Mouse (Mus musculus) spleen, postnatal 4 days (tissue): ENCODE measurements around the gene Mrpl28.

Source experiments
- DNase-seq, 2 experiments: peaks; one replicate each; pipeline ENCODE4 v3.0.0; 2022; ENCODE audit warnings: low spot score in 2 of 2

The Mrpl28 gene

DNA sequence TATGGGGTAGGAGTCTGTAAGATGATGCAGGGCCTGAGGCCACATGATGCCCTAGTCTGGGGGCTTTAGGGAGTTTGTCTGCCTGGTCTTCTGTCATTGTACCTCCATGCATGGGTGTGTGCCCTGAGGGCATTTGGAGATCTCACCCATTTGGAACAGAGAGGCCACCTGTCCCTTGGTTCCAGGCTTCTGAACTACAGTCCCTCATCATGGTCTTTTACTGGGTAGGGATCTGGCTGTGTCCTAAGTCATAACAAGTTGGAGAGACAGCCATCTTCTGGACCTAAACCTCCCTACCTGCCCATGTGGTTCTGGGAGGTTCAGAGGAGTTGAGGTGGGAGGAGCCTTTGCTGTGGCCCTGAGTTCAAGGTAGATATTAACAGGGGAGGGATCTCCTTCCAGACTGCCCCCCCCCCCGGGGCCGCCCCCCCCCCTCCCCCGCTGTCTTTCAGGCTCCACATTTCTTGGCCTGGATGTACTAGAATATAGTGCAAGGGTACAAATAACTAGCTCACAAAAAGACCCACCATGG is 7.3 kb upstream of the Mrpl28 start:
- no peak for DNase-seq

DNA sequence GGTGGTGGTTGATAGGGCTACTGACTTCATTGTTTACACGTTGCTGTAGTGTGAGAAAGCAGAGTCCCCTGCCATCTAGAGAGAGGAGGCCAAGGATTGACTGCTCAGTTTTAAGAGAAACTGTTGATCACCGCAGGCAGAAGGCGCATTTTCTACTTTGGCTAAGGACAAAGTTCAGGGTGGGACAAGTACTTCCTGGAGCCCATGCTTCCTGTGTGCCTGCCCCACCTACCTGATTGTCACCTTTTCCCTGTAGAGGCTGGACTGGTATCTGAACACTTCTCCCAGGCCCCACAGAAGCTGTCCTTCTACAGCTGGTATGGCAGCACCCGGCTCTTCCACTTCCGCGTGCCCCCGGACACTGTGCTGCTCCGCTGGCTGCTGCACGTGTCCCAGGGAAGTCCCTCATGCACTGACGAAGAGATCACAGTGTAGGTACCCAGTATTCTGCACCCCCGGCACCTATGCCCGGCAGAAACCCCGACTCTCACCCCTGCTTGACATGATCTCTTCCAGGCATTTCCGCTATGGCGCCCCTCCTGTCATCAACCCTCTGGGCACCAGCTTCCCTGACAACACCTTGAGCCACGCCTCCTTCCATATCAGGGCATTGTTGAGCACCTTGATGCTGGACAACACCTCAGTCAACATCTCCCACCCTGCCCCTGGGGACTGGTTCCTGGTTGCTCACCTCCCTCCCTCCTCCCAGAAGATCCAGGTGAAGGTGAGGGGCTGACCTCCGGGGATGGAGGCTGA is 6.6 kb upstream of the Mrpl28 start:
- DNase-seq: no peak

DNA sequence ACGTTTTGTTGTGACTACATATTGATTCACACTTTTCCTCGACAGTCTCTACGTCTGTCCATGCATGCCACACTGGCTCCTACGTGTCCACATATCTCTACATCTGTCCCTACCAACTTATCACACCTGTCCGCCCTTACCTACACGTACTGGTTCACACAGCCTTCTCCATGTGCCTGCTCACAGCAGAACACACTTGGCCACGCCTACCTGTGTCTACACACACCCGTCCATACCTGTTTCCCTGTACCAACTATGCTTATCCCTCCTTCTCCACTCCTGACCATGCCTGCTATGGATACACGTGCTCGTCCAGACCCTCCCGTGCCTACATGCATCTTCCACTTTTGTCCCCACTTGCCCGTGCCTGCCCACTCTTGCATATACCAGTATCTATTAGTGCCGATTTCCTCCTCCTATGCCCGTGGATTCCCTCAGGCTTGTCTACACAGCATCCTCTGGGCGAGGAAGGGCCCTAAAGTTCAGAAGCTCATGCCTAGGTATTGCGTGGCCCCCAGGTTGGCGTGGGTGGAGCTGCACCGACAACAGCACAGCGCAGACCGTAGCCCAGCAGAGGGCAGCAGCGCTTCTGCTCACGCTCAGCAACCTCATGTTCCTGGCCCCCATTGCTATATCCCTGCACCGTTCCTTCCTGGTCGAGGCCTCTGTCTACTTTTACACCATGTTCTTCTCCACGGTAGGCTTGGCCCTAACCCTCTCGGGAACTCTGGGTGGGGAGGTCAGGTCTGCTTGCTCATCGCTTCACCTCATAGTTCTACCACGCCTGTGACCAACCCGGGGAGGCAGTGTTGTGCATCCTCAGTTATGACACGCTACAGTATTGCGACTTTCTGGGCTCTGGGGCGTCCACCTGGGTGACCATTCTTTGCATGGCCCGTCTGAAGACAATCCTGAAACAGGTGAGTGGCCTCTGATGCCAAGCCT is 3.3 kb upstream of the Mrpl28 start:
- peak; percentile 59 to 82 for DNase-seq

DNA sequence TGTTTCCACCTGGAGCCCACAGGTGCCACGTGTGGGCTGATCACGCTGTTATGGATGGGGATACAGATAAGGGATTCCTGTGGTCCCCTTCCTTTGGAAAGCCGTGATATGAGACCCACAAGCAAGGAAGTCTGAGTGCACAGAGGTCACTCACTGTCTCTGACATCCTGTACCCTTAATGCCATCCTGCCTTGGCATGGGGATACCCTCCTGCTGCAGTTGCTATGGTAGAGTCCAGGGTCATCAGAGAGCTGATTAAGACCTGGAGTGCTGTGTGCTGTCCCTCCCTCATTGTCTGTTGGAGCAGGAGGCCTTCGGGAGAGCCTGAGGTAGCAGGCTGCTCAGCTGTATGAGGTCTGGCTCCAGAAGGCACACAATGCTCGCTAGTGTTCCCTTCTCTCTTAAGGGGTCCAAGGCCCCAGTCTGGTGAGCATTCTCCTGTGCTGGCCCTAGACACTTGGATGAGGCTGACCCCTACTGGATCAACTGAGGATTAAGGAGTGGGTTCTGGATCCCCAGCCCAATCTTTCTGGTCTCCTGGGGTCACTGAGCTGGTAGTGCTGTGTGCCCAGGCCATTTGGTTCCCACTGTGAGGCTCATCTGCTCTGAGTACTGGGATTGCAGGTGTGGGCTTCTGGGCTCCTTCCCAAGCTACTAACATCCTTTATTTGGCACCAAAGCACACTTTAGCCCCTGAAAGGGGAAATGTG is 714 bp upstream of the Mrpl28 start:
- no peak for DNase-seq

DNA sequence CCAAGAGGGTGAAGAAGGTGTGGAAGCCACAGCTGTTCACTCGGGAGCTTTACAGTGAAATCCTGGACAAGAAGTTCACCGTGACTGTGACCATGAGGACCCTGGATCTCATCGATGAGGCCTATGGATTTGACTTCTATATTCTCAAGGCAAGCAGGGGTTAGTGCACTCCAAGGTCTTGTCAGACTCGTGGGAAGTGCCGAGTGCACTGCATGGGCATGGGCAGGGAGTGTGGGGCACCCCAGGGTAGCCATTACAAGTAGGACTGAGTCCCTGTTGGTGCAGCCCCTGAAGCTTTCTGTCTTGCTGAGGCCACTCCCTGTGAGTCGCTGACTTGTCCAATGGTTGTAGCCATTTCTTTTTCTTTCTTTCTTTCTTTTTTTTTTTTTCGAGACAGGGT is 1.3 kb downstream of the Mrpl28 start:
- peak in 1 of 2 experiments; percentile 58 for DNase-seq

DNA sequence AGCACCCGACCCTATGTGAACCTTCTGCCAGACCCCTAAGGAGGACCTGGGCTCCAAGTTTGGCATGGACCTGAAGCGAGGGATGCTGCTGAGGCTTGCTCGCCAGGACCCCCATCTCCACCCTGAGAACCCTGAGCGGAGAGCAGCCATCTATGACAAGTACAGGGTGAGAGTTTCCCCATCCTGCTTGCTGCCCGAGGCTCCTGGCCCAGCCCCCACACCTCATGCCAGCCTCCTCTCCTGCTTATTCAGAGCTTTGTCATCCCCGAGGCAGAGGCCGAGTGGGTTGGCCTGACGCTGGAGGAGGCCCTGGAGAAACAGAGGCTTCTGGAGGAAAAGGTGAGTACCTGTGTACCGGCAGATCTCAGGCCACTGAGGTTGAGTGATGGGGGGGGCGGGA is 1.9 kb downstream of the Mrpl28 start:
- DNase-seq: peak in 1 of 2 experiments; percentile 58

DNA sequence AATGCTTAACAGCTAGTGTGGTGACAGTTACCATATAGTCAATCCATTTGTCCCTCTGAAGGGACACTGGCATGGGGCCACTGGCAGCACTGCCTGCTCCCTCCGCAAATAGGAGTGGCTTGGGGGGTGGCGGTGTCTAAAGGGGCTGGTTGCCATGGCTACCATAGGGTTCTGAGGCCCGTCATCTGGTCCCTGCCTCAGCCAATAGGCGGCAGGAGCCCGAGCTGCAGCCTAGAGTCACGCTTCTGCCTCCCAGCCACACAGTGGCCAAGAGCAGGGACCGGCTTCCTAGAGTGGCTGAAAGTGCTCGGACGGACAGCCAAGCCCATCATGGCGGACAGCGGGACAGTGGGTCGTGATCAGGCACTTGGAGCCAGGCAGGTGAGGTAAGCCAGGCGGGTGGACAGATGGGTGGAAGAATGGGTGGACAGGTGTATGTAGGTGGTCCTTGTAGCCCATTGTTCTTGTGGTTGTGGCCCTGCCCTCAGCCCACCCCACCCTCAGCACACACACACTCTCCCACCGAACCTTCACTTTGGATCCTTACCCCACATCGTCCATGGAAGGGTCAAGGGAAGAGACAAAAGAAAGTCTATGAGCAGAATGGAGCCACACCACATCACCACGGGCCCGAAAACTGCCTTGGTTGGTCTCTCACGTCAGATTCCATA is 7.9 kb downstream of the Mrpl28 start:
- no peak for DNase-seq

DNA sequence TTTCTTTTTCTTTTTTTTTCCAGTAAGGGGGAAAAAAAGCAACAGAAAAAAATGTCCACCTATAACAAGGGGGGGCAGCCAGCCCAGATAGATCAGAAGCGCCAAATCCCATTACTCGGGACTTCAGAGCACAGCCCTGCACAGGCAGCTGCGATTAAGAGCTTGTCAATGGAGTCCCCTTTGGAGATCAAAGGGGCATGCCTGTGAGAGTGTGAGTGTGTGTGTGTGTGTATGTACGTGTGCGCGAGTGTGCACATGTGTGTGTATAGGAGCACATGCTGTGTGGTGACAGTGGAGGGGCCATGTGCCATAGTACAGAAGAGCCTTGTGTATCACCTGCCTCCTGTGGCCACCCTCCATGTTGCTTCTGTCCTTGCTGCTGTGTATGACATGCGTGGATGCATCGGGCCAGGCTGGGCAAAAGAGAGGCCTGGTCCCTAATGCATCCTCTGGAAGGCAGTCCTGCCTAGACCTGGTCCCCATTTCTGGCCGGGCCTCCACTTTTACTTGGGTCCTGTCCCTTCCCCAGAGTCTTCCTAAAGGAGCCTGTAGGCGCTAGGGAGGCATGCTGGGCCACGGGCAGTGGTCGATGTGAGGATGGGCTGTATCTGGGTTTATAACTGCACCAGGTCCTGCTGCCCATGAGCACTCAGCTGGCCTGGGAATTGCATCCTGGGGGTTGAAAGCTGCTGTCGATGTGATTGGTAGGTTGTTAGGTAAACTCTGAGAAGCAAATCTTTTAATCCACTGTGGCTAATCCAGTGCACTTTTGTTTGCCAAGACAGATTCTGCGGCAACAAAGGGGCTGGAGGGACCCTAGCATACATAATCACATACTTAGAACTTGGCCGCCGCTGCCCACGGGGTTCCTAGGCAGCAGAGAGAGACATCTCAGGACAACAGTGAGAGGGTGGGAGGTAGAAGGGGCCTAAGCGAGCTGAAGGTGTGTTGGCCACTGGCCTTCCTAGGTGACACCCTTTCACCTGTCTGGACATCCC is 8.9 kb downstream of the Mrpl28 start:
- DNase-seq: no peak

DNA sequence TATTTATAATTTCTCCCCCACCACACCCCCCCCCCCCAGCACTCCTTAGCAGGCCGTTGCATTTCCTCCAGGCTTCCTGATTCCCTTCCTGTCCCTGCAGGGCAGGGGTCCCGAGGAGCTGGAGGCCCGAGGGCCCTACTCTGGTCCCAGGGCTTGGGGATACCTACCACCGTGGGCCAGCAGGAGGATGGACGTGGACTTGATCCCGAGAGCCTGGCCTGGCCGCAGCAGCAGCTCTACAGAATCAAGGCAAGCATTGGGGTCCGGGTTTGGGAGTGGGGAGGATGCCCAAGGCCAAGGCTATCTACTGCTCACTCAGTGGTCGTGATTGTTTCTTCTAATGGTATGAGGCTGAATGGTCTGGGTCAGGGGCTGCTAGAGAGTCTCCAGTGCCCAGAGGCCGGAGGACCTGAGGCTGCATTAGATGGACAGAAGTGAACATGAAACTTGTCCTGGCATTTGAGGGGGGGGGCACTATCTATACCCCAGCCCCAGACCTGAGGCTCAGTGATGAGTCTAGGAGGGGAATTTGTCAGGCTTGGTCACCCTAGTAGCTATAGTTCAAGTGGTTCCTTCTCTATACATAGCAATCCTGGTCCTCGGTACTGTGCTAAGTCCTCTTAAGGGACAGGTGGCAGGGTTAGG is 13.9 kb downstream of the Mrpl28 start:
- DNase-seq: no peak

DNA sequence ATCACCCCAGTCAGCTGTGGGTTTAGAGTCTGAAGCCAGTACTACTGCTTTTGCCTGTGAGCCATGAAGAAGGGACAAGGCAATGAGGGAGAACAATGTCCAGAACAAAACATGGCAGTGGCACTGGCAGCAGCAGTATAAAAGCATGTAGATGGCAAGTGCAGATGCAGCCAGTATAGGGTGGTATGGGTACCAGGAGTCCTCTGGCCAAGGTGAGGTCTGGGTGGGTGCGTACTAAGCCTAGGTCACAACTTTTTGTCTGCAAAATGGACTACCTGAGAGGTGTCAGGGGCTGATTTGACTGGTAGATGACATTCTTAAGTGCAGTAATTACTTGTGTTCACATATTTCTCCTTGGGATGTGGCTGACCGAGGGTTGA is 14.4 kb downstream of the Mrpl28 start:
- no peak for DNase-seq

DNA sequence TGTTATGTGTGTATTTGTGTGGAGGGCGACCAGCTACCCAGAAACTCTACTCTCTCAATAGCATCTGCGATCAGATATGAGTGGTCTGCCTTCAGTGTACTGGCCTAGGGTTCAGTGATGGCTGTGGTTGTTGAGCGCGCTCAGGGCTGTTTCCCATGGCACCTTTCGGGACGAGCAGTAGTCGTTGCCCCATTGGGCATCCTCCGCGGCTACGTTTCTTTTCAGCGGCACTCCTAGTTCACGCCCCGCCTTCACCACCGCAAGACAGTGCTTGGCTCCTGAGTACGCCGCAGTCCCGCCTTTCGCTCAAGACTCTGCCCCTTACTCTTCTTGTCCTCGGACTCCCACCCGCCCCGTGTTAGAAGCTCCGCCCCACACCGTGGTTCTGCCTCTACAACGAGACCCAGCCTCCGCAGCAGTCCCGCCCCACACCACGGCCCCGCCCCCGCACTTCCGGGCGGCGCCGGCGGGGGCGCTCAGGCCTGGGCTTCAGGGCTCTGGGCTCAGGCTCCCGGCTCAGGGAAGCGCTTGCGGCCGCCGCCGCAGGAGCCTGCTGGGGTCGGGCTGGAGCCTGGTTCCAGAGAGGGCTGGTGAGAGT is 15.0 kb downstream of the Mrpl28 start, which contains the start of gene Axin1:
TSS of gene Axin1 (plus strand) at position 450 of the 598 bp plus-strand sequence.
- DNase-seq: peak; percentile 93 to 96

DNA sequence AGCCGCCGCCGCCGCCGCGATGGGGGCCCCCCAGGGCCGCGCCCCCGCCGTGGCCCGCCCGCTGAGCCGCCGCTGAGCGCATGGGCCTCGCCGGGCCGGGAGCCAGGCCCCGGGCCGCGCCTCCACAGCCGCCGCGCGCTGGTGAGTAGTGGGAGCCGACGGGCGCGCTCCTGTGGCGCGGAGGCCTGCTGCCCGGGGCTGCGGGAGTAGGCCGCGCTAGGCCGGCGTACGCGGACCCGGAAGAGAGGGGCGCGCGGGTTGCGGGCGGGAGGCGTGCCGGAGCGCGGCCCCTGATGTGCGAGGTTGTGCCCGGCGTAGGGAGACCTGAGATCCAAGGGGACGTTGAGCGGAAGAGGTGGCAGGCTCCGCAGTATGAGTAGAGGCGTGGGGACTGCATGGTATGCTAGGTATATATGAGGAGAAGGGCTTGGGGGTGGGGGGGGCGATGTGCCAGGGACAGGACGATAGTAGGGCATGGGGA is 15.6 kb downstream of the Mrpl28 start:
- DNase-seq: peak in 1 of 2 experiments; percentile 81

DNA sequence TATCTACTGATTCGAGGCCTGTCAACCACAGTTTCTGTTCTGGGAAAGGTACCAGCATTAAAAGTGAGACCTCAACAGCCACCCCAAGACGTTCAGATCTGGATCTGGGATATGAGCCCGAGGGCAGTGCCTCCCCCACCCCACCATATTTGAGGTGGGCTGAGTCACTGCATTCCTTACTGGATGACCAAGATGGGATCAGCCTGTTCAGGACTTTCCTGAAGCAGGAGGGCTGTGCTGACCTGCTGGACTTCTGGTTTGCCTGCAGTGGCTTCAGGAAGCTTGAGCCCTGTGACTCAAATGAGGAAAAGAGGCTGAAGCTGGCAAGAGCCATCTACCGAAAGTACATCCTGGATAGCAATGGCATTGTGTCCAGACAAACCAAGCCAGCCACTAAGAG is 19.5 kb downstream of the Mrpl28 start:
- no peak for DNase-seq

DNA sequence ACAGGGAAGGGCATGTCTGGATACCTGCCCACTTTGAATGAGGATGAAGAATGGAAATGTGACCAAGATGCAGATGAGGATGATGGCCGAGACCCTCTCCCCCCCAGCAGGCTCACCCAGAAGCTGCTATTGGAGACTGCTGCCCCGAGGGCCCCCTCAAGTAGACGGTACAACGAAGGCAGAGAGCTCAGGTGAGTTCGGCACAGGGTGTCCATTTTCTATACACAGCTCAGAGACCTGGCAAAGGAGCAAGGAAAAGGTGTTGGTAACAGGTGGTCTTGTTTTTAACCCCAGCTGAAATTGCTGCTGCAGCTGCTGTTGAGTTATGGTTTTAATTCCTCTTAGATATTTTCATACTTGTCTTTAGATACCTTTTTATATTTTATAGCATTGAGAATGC is 20.1 kb downstream of the Mrpl28 start:
- DNase-seq: no peak

DNA sequence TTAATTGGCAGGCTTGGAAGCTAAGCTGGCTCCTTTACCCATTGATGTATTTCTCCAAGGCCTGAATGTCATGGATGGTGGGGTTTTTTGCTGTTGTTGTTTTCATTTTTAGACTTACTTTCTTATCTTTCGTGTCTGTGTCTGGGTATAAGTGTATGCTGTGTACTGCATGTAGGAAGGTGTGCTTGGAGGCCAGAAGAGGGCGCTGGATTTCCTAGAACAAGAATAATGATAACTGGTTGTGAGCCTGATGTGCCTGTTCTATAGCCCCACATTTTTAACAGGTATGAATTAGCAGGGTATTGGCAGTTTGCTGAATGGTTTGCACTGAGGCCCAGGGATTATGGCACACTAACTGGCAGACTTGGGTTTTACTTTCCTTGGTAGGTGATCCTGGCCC is 25.8 kb downstream of the Mrpl28 start:
- no peak for DNase-seq

DNA sequence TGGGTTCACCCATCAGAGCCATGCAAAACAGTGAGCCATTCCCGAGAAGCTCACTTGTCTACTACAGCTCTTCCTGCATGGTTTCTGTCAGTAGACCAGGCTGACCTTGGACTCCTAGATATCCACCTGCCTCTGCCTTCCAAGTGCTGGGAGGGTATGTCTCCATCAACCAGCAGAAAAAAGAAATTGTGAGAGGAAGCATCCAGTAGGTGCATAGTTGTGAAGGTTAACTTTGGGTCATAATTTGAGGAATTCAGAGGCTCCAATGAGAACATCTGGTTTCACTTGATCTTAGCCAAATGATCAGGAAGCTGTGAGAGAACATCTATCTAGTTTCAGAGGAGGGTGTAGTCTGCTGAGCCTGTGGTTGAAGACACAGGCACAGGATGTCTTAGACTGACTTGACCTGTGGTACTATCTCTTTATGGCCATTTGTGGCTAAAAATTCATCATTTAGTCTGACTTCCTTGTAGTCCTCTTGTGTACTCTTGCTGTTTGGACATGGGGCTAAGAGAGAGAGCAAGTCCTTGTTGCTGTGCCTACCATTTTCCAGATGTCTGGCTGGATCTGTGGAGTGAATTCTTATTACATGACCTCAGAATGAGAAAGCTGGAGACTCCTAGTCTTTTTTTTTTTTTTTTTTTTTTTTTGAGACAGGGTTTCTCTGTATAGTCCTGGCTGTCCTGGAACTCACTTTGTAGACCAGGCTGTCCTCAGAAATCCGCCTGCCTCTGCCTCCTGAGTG is 28.8 kb downstream of the Mrpl28 start:
- no peak for DNase-seq

DNA sequence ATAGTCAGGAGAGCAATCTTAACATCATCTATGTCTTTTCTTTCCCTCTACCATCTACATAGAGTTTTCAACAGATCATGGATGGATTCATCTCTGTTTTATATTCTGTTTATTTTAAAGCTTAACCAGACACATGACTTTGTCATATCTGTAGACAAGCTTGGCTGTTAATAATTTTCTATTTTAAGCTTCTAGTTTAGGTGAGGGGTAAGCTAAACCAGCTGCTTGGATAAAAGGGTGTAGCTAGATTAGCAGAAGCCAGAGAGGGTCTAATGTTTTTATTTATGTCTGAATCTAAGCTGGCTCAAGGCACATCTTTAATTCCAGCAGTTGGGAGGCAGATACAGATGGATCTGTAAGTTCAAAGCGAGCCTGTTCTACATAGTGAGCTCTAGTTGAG is 39.4 kb downstream of the Mrpl28 start:
- DNase-seq: no peak

DNA sequence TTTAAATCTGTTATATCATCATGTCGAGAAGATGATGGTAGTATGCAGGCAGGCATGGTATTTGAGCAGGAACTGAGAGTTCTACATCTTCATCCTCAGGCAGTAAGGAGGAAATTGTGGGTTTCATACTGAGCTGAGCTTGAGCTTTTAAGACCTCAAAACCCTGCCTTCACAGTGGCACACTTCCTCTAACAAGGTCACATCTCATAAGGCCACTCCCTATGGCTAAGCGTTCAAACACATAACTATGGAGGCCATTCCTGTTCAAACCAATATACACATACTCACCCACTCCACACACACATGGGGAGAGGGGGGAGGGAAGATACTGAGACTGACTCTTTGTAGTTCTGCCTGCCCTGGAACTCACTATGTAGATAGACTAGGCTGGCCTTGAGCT is 44.7 kb downstream of the Mrpl28 start:
- DNase-seq: peak in 1 of 2 experiments; percentile 18
